Mouse (Mus musculus): Measurements from ENCODE around the gene Sv2b. TPM values are rescaled to one million over a fixed set of nuclear protein-coding genes. Genes with fewer than 3 reads are reported as not detected.
"Not testable (repeated sequence)": the region's sequence is repeated elsewhere in the genome, so short reads cannot be mapped to it uniquely, and the experiment has no call there.

Sv2b gene
- total and polyA plus RNA-seq, 2 experiments = under 0.01 TPM; not detected in 1

GRCm38 (mm10) chr7:75206671-75207070 lies 102.4 kb downstream of the Sv2b start:
- H3K9ac ChIP-seq (ENCODE audit: low read depth, low read length) = no peak overlapping the region
- no peaks in the 10 kb centered on the region for H3K27me3 ChIP-seq (ENCODE audit: control insufficient read depth, insufficient read depth, low read length)
- no peak for TF ChIP-seq CTCF (IDR thresholded peaks at IDR 0.05; ENCODE audit: low read depth, low read length)
- H3K79me2 ChIP-seq (ENCODE audit: control insufficient read depth, insufficient read depth, low read length) = no peaks in the 10 kb centered on the region
- no peaks in the 10 kb centered on the region for H3K36me3 ChIP-seq (ENCODE audit: control insufficient read depth, insufficient read depth, low read length)
- H3K4me1 ChIP-seq (ENCODE audit: control insufficient read depth, insufficient read depth, low read length) = no peaks in the 10 kb centered on the region
- WGBS = 83% methylated on average over 3 of the region's 3 CpGs
- no peak overlapping the region for H3K27ac ChIP-seq (replicated peaks; ENCODE audit: insufficient read depth, low read depth, low read length)
- no peak overlapping the region for H3K4me3 ChIP-seq (ENCODE audit: insufficient read depth, low read depth, low read length)
- no peak for DNase-seq (ENCODE audit: extremely low read depth, low read depth, low spot score)

- no peaks in the 10 kb centered on the region for H3K36me3 ChIP-seq (ENCODE audit: control insufficient read depth, insufficient read depth, low read length)
- no peak overlapping the region for H3K4me3 ChIP-seq (ENCODE audit: insufficient read depth, low read depth, low read length)
- no peaks in the 10 kb centered on the region for H3K79me2 ChIP-seq (ENCODE audit: control insufficient read depth, insufficient read depth, low read length)
- H3K9ac ChIP-seq (ENCODE audit: low read depth, low read length) = no peak overlapping the region
- TF ChIP-seq CTCF (IDR thresholded peaks at IDR 0.05; ENCODE audit: low read depth, low read length) = no peak
- no peak for TF ChIP-seq POLR2A (IDR thresholded peaks at IDR 0.05; ENCODE audit: extremely low read depth, insufficient read depth, low read length)
- DNase-seq (ENCODE audit: extremely low read depth, low read depth, low spot score) = no peak
- no peaks in the 10 kb centered on the region for H3K27me3 ChIP-seq (ENCODE audit: control insufficient read depth, insufficient read depth, low read length)
- no peak overlapping the region for H3K27ac ChIP-seq (replicated peaks; ENCODE audit: insufficient read depth, low read depth, low read length)
- H3K4me1 ChIP-seq (ENCODE audit: control insufficient read depth, insufficient read depth, low read length) = no peaks in the 10 kb centered on the region
- 52% methylated on average over 3 of the region's 3 CpGs for WGBS
These were observed 103.7 kb downstream of the Sv2b start for GRCm38 (mm10) chr7:75205386-75205785.

GRCm38 (mm10) chr7:75194919-75195230 lies 114.2 kb downstream of the Sv2b start:
- not testable (repeated sequence) for H3K79me2 ChIP-seq (ENCODE audit: control insufficient read depth, insufficient read depth, low read length); H3K9ac ChIP-seq (ENCODE audit: low read depth, low read length); H3K36me3 ChIP-seq (ENCODE audit: control insufficient read depth, insufficient read depth, low read length); H3K4me3 ChIP-seq (ENCODE audit: insufficient read depth, low read depth, low read length); DNase-seq (ENCODE audit: extremely low read depth, low read depth, low spot score); H3K27ac ChIP-seq (replicated peaks; ENCODE audit: insufficient read depth, low read depth, low read length); H3K27me3 ChIP-seq (ENCODE audit: control insufficient read depth, insufficient read depth, low read length); H3K4me1 ChIP-seq (ENCODE audit: control insufficient read depth, insufficient read depth, low read length)
- 97% methylated on average over 1 of the region's 1 CpGs for WGBS

- TF ChIP-seq POLR2A (IDR thresholded peaks at IDR 0.05; ENCODE audit: extremely low read depth, insufficient read depth, low read length) (no peak), CTCF (IDR thresholded peaks at IDR 0.05; ENCODE audit: low read depth, low read length) (no peak)
- WGBS = 91% methylated on average over 4 of the region's 4 CpGs
- H3K9ac ChIP-seq (ENCODE audit: low read depth, low read length) = no peak overlapping the region
- H3K36me3 ChIP-seq (ENCODE audit: control insufficient read depth, insufficient read depth, low read length) = no peaks in the 10 kb centered on the region
- no peak overlapping the region for H3K27ac ChIP-seq (replicated peaks; ENCODE audit: insufficient read depth, low read depth, low read length)
- H3K4me1 ChIP-seq (ENCODE audit: control insufficient read depth, insufficient read depth, low read length) = no peaks in the 10 kb centered on the region
- no peak overlapping the region for H3K4me3 ChIP-seq (ENCODE audit: insufficient read depth, low read depth, low read length)
- no peaks in the 10 kb centered on the region for H3K27me3 ChIP-seq (ENCODE audit: control insufficient read depth, insufficient read depth, low read length)
- no peaks in the 10 kb centered on the region for H3K79me2 ChIP-seq (ENCODE audit: control insufficient read depth, insufficient read depth, low read length)
- no peak for DNase-seq (ENCODE audit: extremely low read depth, low read depth, low spot score)
These were observed 114.7 kb downstream of the Sv2b start for GRCm38 (mm10) chr7:75194158-75194918.

- TF ChIP-seq CTCF (IDR thresholded peaks at IDR 0.05; ENCODE audit: low read depth, low read length) (no peak), POLR2A (IDR thresholded peaks at IDR 0.05; ENCODE audit: extremely low read depth, insufficient read depth, low read length) (no peak)
- H3K27ac ChIP-seq (replicated peaks; ENCODE audit: insufficient read depth, low read depth, low read length) = no peak overlapping the region
- no peak overlapping the region for H3K4me3 ChIP-seq (ENCODE audit: insufficient read depth, low read depth, low read length)
- H3K27me3 ChIP-seq (ENCODE audit: control insufficient read depth, insufficient read depth, low read length) = no peaks in the 10 kb centered on the region
- no peaks in the 10 kb centered on the region for H3K79me2 ChIP-seq (ENCODE audit: control insufficient read depth, insufficient read depth, low read length)
- 78% methylated on average over 3 of the region's 3 CpGs for WGBS
- no peaks in the 10 kb centered on the region for H3K36me3 ChIP-seq (ENCODE audit: control insufficient read depth, insufficient read depth, low read length)
- no peak for DNase-seq (ENCODE audit: extremely low read depth, low read depth, low spot score)
- no peak overlapping the region for H3K9ac ChIP-seq (ENCODE audit: low read depth, low read length)
- no peaks in the 10 kb centered on the region for H3K4me1 ChIP-seq (ENCODE audit: control insufficient read depth, insufficient read depth, low read length)
These were observed 118.9 kb downstream of the Sv2b start for GRCm38 (mm10) chr7:75190192-75190591.

- WGBS = 76% methylated on average over 3 of the region's 3 CpGs
- no peak for TF ChIP-seq POLR2A (IDR thresholded peaks at IDR 0.05; ENCODE audit: extremely low read depth, insufficient read depth, low read length)
- no peak overlapping the region for H3K4me3 ChIP-seq (ENCODE audit: insufficient read depth, low read depth, low read length)
These were observed 134.0 kb downstream of the Sv2b start for GRCm38 (mm10) chr7:75175042-75175441.

More at GRCm38 (mm10) chr7:75175042-75175441, 134.0 kb downstream of the Sv2b start:
- Histone ChIP-seq H3K36me3 (ENCODE audit: control insufficient read depth, insufficient read depth, low read length) (no peaks in the 10 kb centered on the region), H3K4me1 (ENCODE audit: control insufficient read depth, insufficient read depth, low read length) (no peaks in the 10 kb centered on the region), H3K27me3 (ENCODE audit: control insufficient read depth, insufficient read depth, low read length) (no peaks in the 10 kb centered on the region), H3K9ac (ENCODE audit: low read depth, low read length) (no peak overlapping the region), H3K79me2 (ENCODE audit: control insufficient read depth, insufficient read depth, low read length) (no peaks in the 10 kb centered on the region), H3K27ac (replicated peaks; ENCODE audit: insufficient read depth, low read depth, low read length) (no peak overlapping the region)
- no peak for DNase-seq (ENCODE audit: extremely low read depth, low read depth, low spot score)

All from liver, adult 2 months (tissue).